Mouse (Mus musculus): ENCODE data around the gene Zfp598. TPM values are rescaled to one million over a fixed set of nuclear protein-coding genes. Genes with fewer than 3 reads are reported as not detected.
"Not testable (repeated sequence)": the region's sequence is repeated elsewhere in the genome, so short reads cannot be mapped to it uniquely, and the experiment has no call there.

Zfp598 gene
- polyA plus RNA-seq, 1 experiment from 2014 or later: 11.6 TPM

- DNase-seq (ENCODE audit: low spot score): no peak
Measured at GRCm38 (mm10) chr17:24646381-24646780, 23.1 kb upstream of the Zfp598 start.

DNA sequence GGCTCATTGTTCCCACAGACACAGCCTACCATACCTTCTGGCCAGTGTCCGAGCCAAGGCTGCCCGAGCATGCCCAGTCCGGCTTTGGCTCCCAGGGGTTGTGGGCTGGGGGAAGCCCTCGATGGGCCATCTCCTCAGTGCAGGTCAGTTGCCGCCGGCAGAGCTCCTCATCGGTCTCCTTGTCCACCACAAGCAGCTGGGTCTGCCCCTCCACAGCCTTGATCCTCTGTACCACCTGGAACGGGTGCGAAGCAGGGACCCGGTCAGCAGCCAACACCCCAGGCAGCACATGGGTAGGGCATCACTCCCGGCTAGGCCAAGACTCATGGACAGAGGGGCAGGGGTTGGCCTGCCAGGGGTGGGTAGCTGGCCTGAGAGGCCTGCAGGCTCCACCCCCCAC, 22.0 kb upstream of the Zfp598 start:
- DNase-seq (ENCODE audit: low spot score): no peak

GRCm38 (mm10) chr17:24648731-24649377, 20.6 kb upstream of the Zfp598 start:
- no peak for DNase-seq (ENCODE audit: low spot score)

DNA sequence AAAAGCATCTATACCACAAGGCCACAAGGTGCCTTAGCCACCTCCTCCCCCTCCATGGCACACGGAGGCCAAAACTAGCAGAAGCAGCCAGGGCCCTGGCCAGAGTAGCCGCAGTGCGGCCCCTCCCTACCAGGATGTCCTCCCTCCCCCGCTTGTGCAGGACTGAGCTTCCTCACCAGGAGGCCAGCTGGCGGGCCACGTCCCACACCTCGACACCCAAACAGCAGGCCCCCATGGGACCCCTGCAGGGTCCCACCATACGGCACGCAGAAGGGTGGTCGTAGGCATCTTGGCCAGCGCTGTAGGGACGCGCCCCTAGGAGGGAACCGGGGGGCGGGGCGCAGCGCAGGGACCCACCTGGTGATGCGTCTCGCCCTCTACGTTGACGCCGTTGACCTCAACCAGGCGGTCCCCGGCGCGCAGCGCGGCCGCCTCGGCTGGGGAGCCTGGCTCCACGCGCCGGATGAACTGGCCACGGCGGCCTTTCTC, 19.9 kb upstream of the Zfp598 start:
- DNase-seq (ENCODE audit: low spot score): no peak

GRCm38 (mm10) chr17:24650070-24650616, 19.3 kb upstream of the Zfp598 start, which contains the start of gene Slc9a3r2:
Gene Slc9a3r2, minus strand, starts transcription at chr17:24650327.
- peak; percentile 27 for DNase-seq (ENCODE audit: low spot score)

DNA sequence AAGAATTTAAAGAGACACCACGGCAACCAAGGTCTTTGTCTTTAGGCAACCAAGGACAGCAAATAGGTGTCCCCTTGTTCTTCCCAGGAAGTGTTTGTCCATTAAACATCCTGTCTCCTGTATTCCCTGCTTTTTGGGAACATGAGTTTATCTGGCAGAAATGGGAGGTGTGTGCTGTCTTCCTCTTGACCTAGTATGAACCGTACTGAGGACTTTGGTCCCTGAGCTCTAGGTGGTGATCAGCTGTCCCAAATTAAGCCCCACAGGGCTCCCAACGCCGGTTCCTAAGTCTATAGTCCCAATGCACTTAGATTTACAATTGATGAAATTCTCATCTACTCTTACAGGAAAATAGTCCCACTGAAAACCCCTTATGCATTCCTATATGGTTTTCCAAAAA, 18.7 kb upstream of the Zfp598 start:
- no peak for DNase-seq (ENCODE audit: low spot score)

DNA sequence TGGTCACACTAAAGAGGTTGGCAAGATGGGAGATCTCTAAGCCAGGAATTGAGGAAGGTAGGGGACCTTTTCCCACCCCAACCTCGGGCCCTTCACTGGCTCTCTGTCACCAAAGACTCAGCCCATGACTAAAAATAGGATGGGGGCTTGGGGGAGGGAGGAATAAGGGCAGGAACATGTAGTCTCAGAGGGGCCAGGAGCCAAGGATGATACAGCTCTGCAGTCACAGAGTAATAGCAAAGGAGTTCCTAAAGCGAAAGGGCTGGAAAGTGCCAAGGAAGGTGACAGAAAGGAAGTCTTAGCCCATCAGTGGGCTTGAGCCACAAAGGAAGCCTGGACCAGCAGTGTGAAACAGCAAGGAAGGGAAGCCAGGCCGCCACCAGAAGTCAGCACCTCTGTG, 17.7 kb upstream of the Zfp598 start:
- DNase-seq (ENCODE audit: low spot score): no peak

- DNase-seq (ENCODE audit: low spot score): peak; percentile 81
Measured at GRCm38 (mm10) chr17:24653967-24654710, 15.3 kb upstream of the Zfp598 start.

DNA sequence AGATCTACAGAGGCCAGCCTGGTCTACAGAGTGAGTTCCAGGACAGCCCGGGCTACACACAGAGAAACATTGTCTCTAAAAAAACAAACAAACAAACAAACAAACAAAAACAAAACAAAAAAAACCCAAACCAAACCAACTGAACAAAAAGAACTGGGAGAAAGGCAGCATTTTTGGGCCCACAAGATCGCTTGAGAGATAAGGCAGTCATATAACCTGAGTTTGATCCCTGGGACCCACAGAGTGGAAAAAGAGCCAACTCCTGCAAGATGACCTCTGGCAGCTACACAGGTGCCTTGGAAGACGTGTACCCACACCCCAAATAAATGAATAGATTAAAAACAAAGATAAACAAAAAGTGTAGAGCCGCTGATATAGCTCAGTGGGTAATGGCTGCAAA, 14.5 kb upstream of the Zfp598 start:
- DNase-seq (ENCODE audit: low spot score): no peak

DNA sequence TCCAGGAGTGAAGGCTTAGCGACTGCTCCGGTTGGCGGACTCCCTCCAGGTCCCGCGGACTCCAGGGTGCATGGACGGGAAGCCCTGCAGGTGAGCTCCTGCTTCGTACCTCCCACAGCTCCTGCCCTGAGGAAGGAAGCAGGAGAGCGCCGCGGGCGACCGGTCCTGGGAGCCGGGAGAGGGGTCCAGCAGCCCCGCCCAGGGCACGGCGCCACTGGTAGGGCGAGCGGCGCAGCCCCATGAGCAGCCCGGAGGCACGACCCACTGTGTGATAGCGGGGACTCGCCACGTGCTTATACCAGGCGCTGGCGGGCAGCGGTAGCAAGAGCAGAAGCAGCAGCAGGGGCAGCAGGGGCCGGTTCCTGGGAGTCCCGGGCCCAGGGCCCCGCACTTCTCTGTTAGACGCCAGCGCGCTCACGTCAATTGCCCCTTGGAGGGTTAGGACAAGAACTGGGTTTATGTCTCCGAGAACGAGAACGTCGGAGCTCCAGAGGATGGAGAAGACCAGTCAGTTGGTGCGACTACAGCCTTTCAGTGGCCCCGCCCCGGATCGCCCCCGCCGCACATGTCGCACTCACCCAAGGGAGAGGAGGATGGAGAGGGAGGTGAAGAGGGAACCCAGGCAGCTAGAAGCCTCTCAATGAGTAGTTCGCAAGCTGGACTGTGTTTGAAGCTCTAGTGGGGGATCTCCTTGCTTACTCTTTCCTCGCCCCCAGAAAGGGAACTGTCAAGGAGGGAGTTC, 11.3 kb upstream of the Zfp598 start, which contains the start of gene Npw:
Gene Npw, minus strand, starts transcription at position 441 of the 742 bp plus-strand sequence.
- peak; percentile 19 for DNase-seq (ENCODE audit: low spot score)

- not testable (repeated sequence) for DNase-seq (ENCODE audit: low spot score)
Measured at GRCm38 (mm10) chr17:24667011-24667410, 2.5 kb upstream of the Zfp598 start.

- peak; percentile 65 for DNase-seq (ENCODE audit: low spot score)
Measured at GRCm38 (mm10) chr17:24667416-24667815, 2.1 kb upstream of the Zfp598 start.

- DNase-seq (ENCODE audit: low spot score): not testable (repeated sequence)
Measured at GRCm38 (mm10) chr17:24669214-24669544, 308 bp upstream of the Zfp598 start.

DNA sequence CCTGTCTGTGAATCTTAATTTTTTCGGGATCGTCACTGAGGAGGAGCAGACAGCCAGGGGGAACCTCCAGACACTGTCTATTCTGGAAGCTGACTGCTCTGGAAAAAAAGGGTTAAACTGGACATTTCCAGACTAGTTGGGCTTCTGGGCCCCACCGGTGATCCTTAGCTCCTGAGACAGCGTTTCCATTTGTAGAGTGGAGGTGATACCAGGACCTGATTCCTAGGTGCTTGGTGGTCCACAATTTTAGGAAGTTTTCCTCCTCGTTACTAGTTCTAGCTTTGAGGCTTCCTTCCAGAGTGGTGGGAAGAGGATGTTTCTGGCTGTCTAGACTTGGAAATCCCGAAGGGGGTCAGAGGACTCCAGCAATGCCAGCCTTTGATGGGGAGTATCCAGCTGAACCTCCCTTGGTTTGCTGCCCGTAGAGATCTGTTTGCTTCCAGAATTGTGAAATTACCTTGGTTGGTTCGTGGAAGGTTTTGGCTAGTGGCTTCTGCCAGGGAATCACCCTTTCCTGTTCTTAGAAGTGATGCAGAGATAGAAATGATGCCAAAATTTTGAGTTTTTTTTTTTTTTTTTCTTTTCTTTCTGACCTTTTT, 858 bp downstream of the Zfp598 start:
- DNase-seq (ENCODE audit: low spot score): no peak

GRCm38 (mm10) chr17:24671346-24671745, 1.9 kb downstream of the Zfp598 start:
- no peak for DNase-seq (ENCODE audit: low spot score)

- DNase-seq (ENCODE audit: low spot score): no peak
Measured at GRCm38 (mm10) chr17:24672141-24672540, 2.7 kb downstream of the Zfp598 start.

GRCm38 (mm10) chr17:24674277-24674676, 4.8 kb downstream of the Zfp598 start:
- DNase-seq (ENCODE audit: low spot score): no peak

DNA sequence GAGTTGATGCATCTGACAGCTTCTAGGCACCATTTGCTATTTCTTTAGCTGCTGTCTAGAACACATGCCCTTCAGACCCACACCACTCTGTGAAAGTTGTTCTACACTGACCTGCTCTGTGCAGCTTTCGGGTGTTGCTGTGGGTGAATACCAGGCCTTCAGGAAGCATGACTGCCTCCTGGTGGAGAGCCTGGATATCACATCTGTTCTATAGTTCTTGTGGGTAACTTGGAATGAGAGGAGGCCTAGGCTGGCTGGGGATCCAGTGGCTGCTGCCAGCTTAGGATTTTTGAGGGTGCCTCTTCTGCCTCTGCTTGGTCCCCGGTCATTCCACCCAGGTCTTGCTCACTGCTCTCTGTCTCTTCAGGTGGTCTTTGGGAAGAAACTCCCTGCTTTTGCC, 6.7 kb downstream of the Zfp598 start:
- peak; percentile 78 for DNase-seq (ENCODE audit: low spot score)

DNA sequence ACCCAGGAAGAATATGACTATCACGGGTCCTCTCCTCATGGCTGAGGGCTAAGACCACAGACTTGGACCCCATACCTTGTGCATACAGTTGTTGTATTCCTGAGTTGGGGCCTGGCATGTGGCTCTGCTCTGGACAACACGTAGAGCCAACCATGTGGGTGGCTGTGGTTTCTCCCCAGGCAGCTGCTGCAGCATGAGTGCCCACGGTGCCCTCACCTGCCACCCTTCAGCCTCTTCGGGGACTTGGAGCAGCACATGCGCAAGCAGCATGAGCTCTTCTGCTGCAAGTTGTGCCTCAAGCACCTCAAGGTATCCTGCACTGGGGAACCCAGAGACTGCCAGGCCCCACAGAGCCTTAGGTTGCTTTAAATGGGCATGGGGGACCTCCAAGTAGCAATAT, 7.4 kb downstream of the Zfp598 start:
- no peak for DNase-seq (ENCODE audit: low spot score)

DNA sequence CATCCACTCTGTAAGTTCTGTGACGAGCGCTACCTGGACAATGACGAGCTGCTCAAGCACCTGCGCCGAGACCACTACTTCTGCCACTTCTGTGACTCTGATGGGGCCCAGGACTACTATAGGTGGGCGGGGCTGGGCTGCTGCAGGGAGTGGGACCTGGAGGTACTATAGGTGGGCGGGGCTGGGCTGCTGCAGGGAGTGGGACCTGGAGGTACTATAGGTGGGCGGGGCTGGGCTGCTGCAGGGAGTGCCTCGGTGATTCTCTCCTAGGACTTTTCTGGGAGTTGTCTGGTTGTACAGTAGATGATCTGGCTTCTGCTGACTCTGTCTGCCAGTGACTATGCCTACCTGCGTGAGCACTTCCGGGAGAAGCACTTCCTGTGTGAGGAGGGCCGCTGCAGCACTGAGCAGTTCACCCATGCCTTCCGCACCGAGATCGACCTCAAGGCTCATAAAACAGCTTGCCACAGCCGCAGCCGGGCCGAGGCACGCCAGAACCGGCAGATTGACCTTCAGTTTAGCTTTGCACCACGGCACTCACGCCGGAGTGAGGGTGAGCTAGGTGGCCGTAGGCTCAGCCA, 8.1 kb downstream of the Zfp598 start:
- no peak for DNase-seq (ENCODE audit: low spot score)

GRCm38 (mm10) chr17:24686514-24686913, 17.0 kb downstream of the Zfp598 start:
- DNase-seq (ENCODE audit: low spot score): peak; percentile 44
